Mouse (Mus musculus): Measurements from ENCODE around the gene Bcl9. TPM values are rescaled to one million over a fixed set of nuclear protein-coding genes. Genes with fewer than 3 reads are reported as not detected.
A peak's percentile ranks its signal among the peaks of the same experiment; 100 is the strongest.

The Bcl9 gene
- 8.3 and 13.0 TPM in 2 replicates for polyA plus RNA-seq (2012; rRNA removed)

GRCm38 (mm10) chr3:97297553-97298432 lies at the start of gene Bcl9:
TSS of gene Bcl9 (minus strand) at chr3:97297917.
- peak; percentile 52 for DNase-seq (ENCODE audit: low read depth)

- DNase-seq (ENCODE audit: low read depth) = no peak
These were observed 41.5 kb upstream of the Bcl9 start for GRCm38 (mm10) chr3:97339193-97339576.

GRCm38 (mm10) chr3:97338522-97339192 lies 40.9 kb upstream of the Bcl9 start:
- DNase-seq (ENCODE audit: low read depth) = no peak

- DNase-seq (ENCODE audit: low read depth) = no peak
These were observed 39.6 kb upstream of the Bcl9 start for GRCm38 (mm10) chr3:97337306-97337705.

GRCm38 (mm10) chr3:97336331-97336730 lies 38.6 kb upstream of the Bcl9 start:
- DNase-seq (ENCODE audit: low read depth) = peak; percentile 67

GRCm38 (mm10) chr3:97334618-97335017 lies 36.9 kb upstream of the Bcl9 start:
- no peak for DNase-seq (ENCODE audit: low read depth)

GRCm38 (mm10) chr3:97332172-97332571 lies 34.5 kb upstream of the Bcl9 start:
- no peak for DNase-seq (ENCODE audit: low read depth)

- DNase-seq (ENCODE audit: low read depth) = no peak
These were observed 30.1 kb upstream of the Bcl9 start for GRCm38 (mm10) chr3:97327809-97328208.

- no peak for DNase-seq (ENCODE audit: low read depth)
These were observed 29.6 kb upstream of the Bcl9 start for GRCm38 (mm10) chr3:97327356-97327755.

- DNase-seq (ENCODE audit: low read depth) = no peak
These were observed 28.1 kb upstream of the Bcl9 start for GRCm38 (mm10) chr3:97325621-97326345.

GRCm38 (mm10) chr3:97324046-97324445 lies 26.3 kb upstream of the Bcl9 start:
- no peak for DNase-seq (ENCODE audit: low read depth)

- DNase-seq (ENCODE audit: low read depth) = no peak
These were observed 19.6 kb upstream of the Bcl9 start for GRCm38 (mm10) chr3:97317302-97317701.

GRCm38 (mm10) chr3:97313431-97313830 lies 15.7 kb upstream of the Bcl9 start:
- DNase-seq (ENCODE audit: low read depth) = no peak

- peak; percentile 36 for DNase-seq (ENCODE audit: low read depth)
These were observed 14.3 kb upstream of the Bcl9 start for GRCm38 (mm10) chr3:97311998-97312397.

- no peak for DNase-seq (ENCODE audit: low read depth)
These were observed 12.2 kb upstream of the Bcl9 start for GRCm38 (mm10) chr3:97309748-97310536.

- DNase-seq (ENCODE audit: low read depth) = no peak
These were observed 10.7 kb upstream of the Bcl9 start for GRCm38 (mm10) chr3:97308440-97308839.

GRCm38 (mm10) chr3:97305907-97306306 lies 8.2 kb upstream of the Bcl9 start:
- DNase-seq (ENCODE audit: low read depth) = peak; percentile 45

- no peak for DNase-seq (ENCODE audit: low read depth)
These were observed 3.9 kb upstream of the Bcl9 start for GRCm38 (mm10) chr3:97301586-97301985.

- no peak for DNase-seq (ENCODE audit: low read depth)
These were observed 2.7 kb upstream of the Bcl9 start for GRCm38 (mm10) chr3:97300370-97300769.

- no peak for DNase-seq (ENCODE audit: low read depth)
These were observed 2.2 kb upstream of the Bcl9 start for GRCm38 (mm10) chr3:97299885-97300284.

GRCm38 (mm10) chr3:97298856-97299465 lies 1.2 kb upstream of the Bcl9 start:
- DNase-seq (ENCODE audit: low read depth) = no peak

Measured in gonadal fat pad, adult 2 months (tissue).